Mouse (Mus musculus) intestine, embryonic 14.5 days (tissue): ENCODE measurements around the gene Srsf7. TPM values are rescaled to one million over a fixed set of nuclear protein-coding genes. Genes with fewer than 3 reads are reported as not detected.

Source experiments
- ATAC-seq: fragments of 200-750 bp; cut with Nextera tagmentation; replicated peaks from 2 replicates; pipeline ENCODE4 v1.8.0; 2017; ENCODE audit warnings: low read depth, moderate number of reproducible peaks, moderate TSS enrichment, moderate library complexity; ENCODE audit not compliant: low FRiP score, low TSS enrichment
- DNase-seq: peaks from one replicate; pipeline ENCODE4 v3.0.0-alpha.2; 2018; ENCODE audit warnings: low spot score
- H3K27ac ChIP-seq: fragments of 300-500 bp; sonication (generic); 2 replicates; pipeline ENCODE4 v1.5.1; 2014; ENCODE audit warnings: low read depth, mild to moderate bottlenecking, control low read depth
- H3K27me3 ChIP-seq: fragments of 300-500 bp; sonication (generic); replicated peaks from 2 replicates; pipeline ENCODE4 v1.6.1; 2014; ENCODE audit warnings: low read length, control low read depth; ENCODE audit not compliant: control insufficient read depth, insufficient read depth
- H3K36me3 ChIP-seq: fragments of 300-500 bp; sonication (generic); 2 replicates; pipeline ENCODE4 v1.6.1; 2014; ENCODE audit warnings: low read length, control low read depth; ENCODE audit not compliant: control insufficient read depth, insufficient read depth
- H3K4me1 ChIP-seq: fragments of 300-500 bp; sonication (generic); replicated peaks from 2 replicates; pipeline ENCODE4 v1.6.1; 2014; ENCODE audit warnings: low read length, control low read depth, mixed read lengths; ENCODE audit not compliant: control insufficient read depth, insufficient read depth
- H3K4me2 ChIP-seq: fragments of 300-500 bp; sonication (generic); 2 replicates; pipeline ENCODE4 v1.6.1; 2014; ENCODE audit warnings: low read length
- H3K4me3 ChIP-seq: fragments of 300-500 bp; sonication (generic); 2 replicates; pipeline ENCODE4 v1.5.1; 2014; ENCODE audit warnings: low read depth, low read length, control low read depth, mixed read lengths
- H3K9ac ChIP-seq: fragments of 300-500 bp; sonication (generic); 2 replicates; pipeline ENCODE4 v1.6.1; 2014; ENCODE audit warnings: mild to moderate bottlenecking, low read length
- H3K9me3 ChIP-seq: fragments of 300-500 bp; sonication (generic); 2 replicates; pipeline ENCODE4 v1.6.1; 2016; ENCODE audit warnings: low read length, control low read depth; ENCODE audit not compliant: control insufficient read depth
- WGBS: fragments of 180-500 bp; shearing (Covaris S2); extraction: QIAGEN DNeasy Blood & Tissue Kit; methylation state at CpG from one replicate; pipeline ENCODE4 v1.1.7; 2014; 5-methylcytosine and 5-hydroxymethylcytosine counted together
- polyA plus RNA-seq: library from polyadenylated mRNA; unstranded; fragments of >200 nt; fragmentation: Nextera tagmentation; extraction: Ambion mirVana; gene quantifications from 2 replicates; pipeline ENCODE4 v1.2.1, GENCODE M21; 2014

Gene Srsf7
- polyA plus RNA-seq, 1 experiment from 2014 or later, result 603 TPM

DNA sequence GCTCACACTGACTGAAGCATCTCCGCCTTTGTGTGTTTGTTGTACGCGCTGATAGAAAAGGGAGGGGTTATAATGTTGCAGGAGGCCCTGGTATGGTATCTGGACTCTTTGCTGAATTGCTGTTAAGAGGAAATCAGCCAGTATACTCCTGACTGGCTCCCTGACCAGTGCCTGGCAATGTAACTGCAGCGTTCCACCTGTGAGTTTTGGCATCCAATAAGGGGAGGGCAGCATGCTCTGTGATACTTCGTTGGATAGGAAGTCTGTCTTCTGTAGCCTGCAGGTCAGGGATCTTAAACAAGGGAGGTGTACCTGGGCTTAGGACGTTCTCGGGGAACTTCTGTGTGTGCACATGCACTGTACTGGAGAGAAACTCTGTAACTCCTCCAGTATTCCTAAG is 36.2 kb downstream of the Srsf7 start:
- WGBS, result 86% methylated on average over 7 of the region's 7 CpGs
- Histone ChIP-seq H3K4me2 (no peak overlapping the region), H3K4me1 (peaks cover 13% of the 10 kb centered on the region), H3K27me3 (no peaks in the 10 kb centered on the region), H3K27ac (no peak overlapping the region), H3K9ac (no peak overlapping the region), H3K4me3 (no peak overlapping the region), H3K9me3 (no peaks in the 10 kb centered on the region), H3K36me3 (no peaks in the 10 kb centered on the region)
- no peak for ATAC-seq
- no peak for DNase-seq

- WGBS, result 89% methylated on average over 6 of the region's 6 CpGs
Observed at GRCm38 (mm10) chr17:80169792-80170191, 37.3 kb downstream of the Srsf7 start.

GRCm38 (mm10) chr17:80168425-80169182 is 38.5 kb downstream of the Srsf7 start:
- WGBS, result 25% methylated on average over 16 of the region's 16 CpGs
- ATAC-seq (peak; percentile 57; the same call in 1 of the 2 replicates), DNase-seq (peak; percentile 77)
- Histone ChIP-seq H3K27me3 (no peaks in the 10 kb centered on the region), H3K27ac (peak overlapping the region; percentile 51; the same call in 1 of the 2 replicates), H3K9ac (no peak overlapping the region), H3K36me3 (no peaks in the 10 kb centered on the region), H3K4me1 (peaks cover 13% of the 10 kb centered on the region), H3K4me2 (peak overlapping the region; percentile 41), H3K9me3 (no peaks in the 10 kb centered on the region), H3K4me3 (no peak overlapping the region)

More at GRCm38 (mm10) chr17:80169792-80170191, 37.3 kb downstream of the Srsf7 start:
- no peak overlapping the region for H3K27ac ChIP-seq
- no peak overlapping the region for H3K9ac ChIP-seq
- no peaks in the 10 kb centered on the region for H3K36me3 ChIP-seq
- DNase-seq, result no peak
- H3K4me1 ChIP-seq, result peaks cover 13% of the 10 kb centered on the region
- H3K4me3 ChIP-seq, result no peak overlapping the region
- no peaks in the 10 kb centered on the region for H3K9me3 ChIP-seq
- H3K27me3 ChIP-seq, result no peaks in the 10 kb centered on the region
- no peak overlapping the region for H3K4me2 ChIP-seq
- ATAC-seq, result no peak

GRCm38 (mm10) chr17:80167851-80168251 is 39.3 kb downstream of the Srsf7 start:
- ATAC-seq, result peak; percentile 30; the same call in 1 of the 2 replicates
- 45% methylated on average over 7 of the region's 7 CpGs for WGBS
- H3K9me3 ChIP-seq, result no peaks in the 10 kb centered on the region

DNA sequence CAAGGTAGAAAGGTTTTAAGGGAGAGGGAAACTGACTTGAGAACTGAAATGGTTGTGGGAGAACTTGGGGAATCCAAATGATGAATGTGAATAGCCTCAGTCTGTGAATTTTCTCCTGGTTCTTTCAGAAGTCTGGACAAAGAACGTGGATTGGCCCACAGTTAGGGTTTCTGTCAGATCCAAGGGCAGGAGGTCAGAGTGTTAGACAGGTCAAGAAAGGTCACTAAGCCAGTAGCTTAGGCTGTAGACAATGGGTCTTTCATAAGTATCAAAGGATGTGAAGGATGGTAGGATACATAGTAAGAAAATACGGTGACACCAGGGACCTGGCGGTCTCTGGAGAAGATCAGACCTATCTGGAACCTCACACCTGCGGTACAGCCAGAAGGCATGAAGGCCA is 39.7 kb downstream of the Srsf7 start:
- no peaks in the 10 kb centered on the region for H3K36me3 ChIP-seq
- H3K4me3 ChIP-seq, result no peak overlapping the region
- peak; percentile 18; the same call in 1 of the 2 replicates for ATAC-seq
- H3K27ac ChIP-seq, result no peak overlapping the region
- DNase-seq, result no peak
- WGBS, result 71% methylated on average over 4 of the region's 4 CpGs
- no peak overlapping the region for H3K9ac ChIP-seq
- peaks cover 13% of the 10 kb centered on the region for H3K4me1 ChIP-seq
- H3K4me2 ChIP-seq, result no peak overlapping the region
- H3K27me3 ChIP-seq, result no peaks in the 10 kb centered on the region
- no peaks in the 10 kb centered on the region for H3K9me3 ChIP-seq

More at GRCm38 (mm10) chr17:80167851-80168251, 39.3 kb downstream of the Srsf7 start:
- Histone ChIP-seq H3K27ac (no peak overlapping the region), H3K9ac (no peak overlapping the region), H3K27me3 (no peaks in the 10 kb centered on the region), H3K4me2 (peak overlapping the region; percentile 41; the same call in 1 of the 2 replicates), H3K4me3 (no peak overlapping the region), H3K36me3 (no peaks in the 10 kb centered on the region), H3K4me1 (peaks cover 13% of the 10 kb centered on the region)
- DNase-seq, result no peak

DNA sequence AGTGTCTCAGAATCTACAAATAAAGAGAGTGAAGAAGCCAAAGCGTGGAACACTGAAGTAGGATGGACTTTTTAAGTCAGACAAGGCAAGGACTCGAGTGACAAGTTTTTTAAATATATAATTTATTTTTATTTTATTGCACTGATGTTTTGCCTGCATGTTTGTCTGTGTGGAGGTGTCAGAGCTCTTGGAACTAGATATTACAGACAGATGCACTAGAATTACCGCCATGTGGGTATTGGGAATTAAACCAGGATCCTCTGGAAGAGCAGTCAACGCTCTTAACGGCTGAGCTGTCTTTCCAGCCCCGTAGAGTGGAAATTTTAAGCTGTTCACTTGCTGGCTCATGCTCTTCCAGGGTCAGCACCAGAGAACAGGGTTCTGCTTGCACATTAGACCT is 40.8 kb downstream of the Srsf7 start:
- 85% methylated on average over 6 of the region's 6 CpGs for WGBS
- ATAC-seq, result no peak
- no peak overlapping the region for H3K4me3 ChIP-seq

DNA sequence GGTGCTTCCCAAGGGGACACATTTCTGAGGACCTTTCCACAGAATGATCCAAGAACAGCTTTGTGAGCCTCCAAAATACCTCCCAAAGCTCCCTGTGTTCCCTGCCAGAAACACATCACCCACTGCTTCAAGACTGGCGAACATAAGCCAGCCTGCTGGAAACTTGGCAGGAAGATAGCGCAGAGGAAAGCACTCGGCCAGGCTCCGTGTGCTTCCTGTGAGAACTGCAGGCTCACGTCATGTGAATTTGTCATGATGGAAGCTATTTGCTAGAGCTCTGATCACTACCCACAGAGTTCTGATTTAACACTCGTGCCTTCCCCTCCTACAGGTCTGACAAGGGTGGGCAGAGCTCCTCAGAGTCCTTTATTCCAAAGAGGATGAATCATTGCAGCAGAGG is 41.4 kb downstream of the Srsf7 start:
- 48% methylated on average over 6 of the region's 6 CpGs for WGBS

More for the DNA sequence above, 40.8 kb downstream of the Srsf7 start:
- Histone ChIP-seq H3K9ac (no peak overlapping the region), H3K27ac (no peak overlapping the region), H3K4me2 (no peak overlapping the region), H3K9me3 (no peaks in the 10 kb centered on the region), H3K36me3 (no peaks in the 10 kb centered on the region), H3K27me3 (no peaks in the 10 kb centered on the region), H3K4me1 (peaks cover 13% of the 10 kb centered on the region)
- DNase-seq, result no peak

DNA sequence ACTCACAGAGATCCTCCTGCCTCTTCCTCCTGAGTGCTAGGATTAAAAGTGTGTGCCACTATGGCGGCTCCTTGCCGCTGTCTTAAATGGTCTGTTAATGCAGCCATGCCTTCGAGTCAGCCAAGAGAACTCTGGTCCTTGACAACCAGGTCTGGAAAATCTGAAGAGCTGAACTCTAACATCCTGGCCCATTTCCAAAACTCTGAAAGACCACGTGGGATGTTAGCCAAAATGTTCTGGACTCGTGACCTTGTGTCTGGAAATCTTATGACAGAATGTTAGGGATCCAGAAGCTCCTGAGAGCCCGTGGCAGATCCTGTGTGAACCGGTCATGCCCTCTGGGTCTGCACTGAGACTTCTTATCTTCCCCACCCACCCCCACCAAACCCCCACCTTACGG is 43.1 kb downstream of the Srsf7 start:
- Histone ChIP-seq H3K27me3 (no peaks in the 10 kb centered on the region), H3K27ac (no peak overlapping the region), H3K36me3 (no peaks in the 10 kb centered on the region), H3K9me3 (no peaks in the 10 kb centered on the region), H3K4me1 (peaks cover 13% of the 10 kb centered on the region), H3K9ac (no peak overlapping the region), H3K4me3 (no peak overlapping the region), H3K4me2 (no peak overlapping the region)
- ATAC-seq (no peak), DNase-seq (no peak)
- 72% methylated on average over 8 of the region's 8 CpGs for WGBS

More for the DNA sequence above, 41.4 kb downstream of the Srsf7 start:
- no peak overlapping the region for H3K4me3 ChIP-seq
- H3K27me3 ChIP-seq, result no peaks in the 10 kb centered on the region
- peaks cover 13% of the 10 kb centered on the region for H3K4me1 ChIP-seq
- H3K9ac ChIP-seq, result no peak overlapping the region
- no peaks in the 10 kb centered on the region for H3K9me3 ChIP-seq
- DNase-seq (no peak), ATAC-seq (no peak)
- H3K36me3 ChIP-seq, result no peaks in the 10 kb centered on the region
- no peak overlapping the region for H3K4me2 ChIP-seq
- H3K27ac ChIP-seq, result 0 out of 2 replicates have a peak overlapping the region, but pooled peaks have one; percentile 22

GRCm38 (mm10) chr17:80160454-80160853 is 46.7 kb downstream of the Srsf7 start:
- Histone ChIP-seq H3K27me3 (no peaks in the 10 kb centered on the region), H3K36me3 (no peaks in the 10 kb centered on the region), H3K9me3 (no peaks in the 10 kb centered on the region), H3K4me3 (no peak overlapping the region), H3K4me1 (no peaks in the 10 kb centered on the region), H3K9ac (no peak overlapping the region), H3K4me2 (no peak overlapping the region), H3K27ac (no peak overlapping the region)
- ATAC-seq (no peak), DNase-seq (no peak)
- WGBS, result 47% methylated on average over 5 of the region's 5 CpGs
